Mouse (Mus musculus) spleen, adult 18-20 months (tissue): ENCODE measurements around the gene Vmn2r33.
"Not testable (repeated sequence)": the region's sequence is repeated elsewhere in the genome, so short reads cannot be mapped to it uniquely, and the experiment has no call there.

Source experiments
- DNase-seq, 2 experiments: peaks; one replicate each; pipeline ENCODE4 v3.0.0; 2022; ENCODE audit warnings: mixed read lengths in 2 of 2

Gene Vmn2r33

DNA sequence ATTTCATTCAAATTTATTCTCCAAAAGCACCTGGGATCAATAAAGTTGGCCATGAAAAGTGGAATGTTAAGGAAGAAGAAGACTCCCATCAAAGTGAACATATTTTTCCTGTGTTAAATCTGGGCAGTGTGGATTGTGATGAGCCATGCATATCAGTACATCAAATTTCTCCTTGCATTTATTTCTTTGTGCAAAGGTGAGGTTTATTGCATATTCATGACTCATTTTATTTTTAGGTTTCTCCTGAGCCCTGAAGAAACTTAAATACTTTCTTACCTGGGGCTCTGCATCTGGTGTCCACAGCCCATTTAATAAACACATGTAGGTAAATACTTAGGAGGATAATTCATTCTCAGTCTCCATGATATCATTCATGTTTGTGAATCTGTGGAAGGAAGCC is at the start of gene Vmn2r33:
Gene Vmn2r33, minus strand, starts transcription at position 101 of the 400 bp plus-strand sequence.
- not testable (repeated sequence) for DNase-seq
